Mouse (Mus musculus) liver, postnatal 0 days (tissue): ENCODE results near the gene Cybc1. TPM values are rescaled to one million over a fixed set of nuclear protein-coding genes. Genes with fewer than 3 reads are reported as not detected.

Experiments used
- ATAC-seq: fragments of 200-750 bp; cut with Nextera tagmentation; 2 replicates; pipeline ENCODE4 v1.8.0; 2017; ENCODE audit warnings: mild to moderate bottlenecking, moderate library complexity
- DNase-seq: peaks from one replicate; pipeline ENCODE4 v3.0.0-alpha.2; 2016
- H3K27ac ChIP-seq: fragments of 300-500 bp; sonication (generic); 2 replicates; pipeline ENCODE4 v1.5.1; 2014; ENCODE audit warnings: antibody characterized with exemption, moderate library complexity, mild to moderate bottlenecking, low read depth
- H3K27me3 ChIP-seq: fragments of 300-500 bp; sonication (generic); 2 replicates; pipeline ENCODE4 v1.6.1; 2014; ENCODE audit warnings: low read length, control low read depth, mixed read lengths; ENCODE audit not compliant: insufficient read depth
- H3K36me3 ChIP-seq: fragments of 300-500 bp; sonication (generic); replicated peaks from 2 replicates; pipeline ENCODE4 v1.6.1; 2014; ENCODE audit warnings: mild to moderate bottlenecking, control low read depth, low read length, moderate library complexity, mixed read lengths; ENCODE audit not compliant: insufficient read depth
- H3K4me1 ChIP-seq: fragments of 300-500 bp; sonication (generic); 2 replicates; pipeline ENCODE4 v1.6.1; 2014; ENCODE audit warnings: antibody characterized with exemption, mild to moderate bottlenecking, control low read depth; ENCODE audit not compliant: insufficient read depth
- H3K4me2 ChIP-seq: fragments of 300-500 bp; sonication (generic); 2 replicates; pipeline ENCODE4 v1.6.1; 2014; ENCODE audit warnings: low read depth, mild to moderate bottlenecking, low read length, moderate library complexity, mixed read lengths
- H3K4me3 ChIP-seq: fragments of 300-500 bp; sonication (generic); 2 replicates; pipeline ENCODE4 v1.5.1; 2014; ENCODE audit warnings: low read depth, low read length
- H3K9ac ChIP-seq: fragments of 300-500 bp; sonication (generic); replicated peaks from 2 replicates; pipeline ENCODE4 v1.6.1; 2014; ENCODE audit warnings: mild to moderate bottlenecking, moderate library complexity
- H3K9me3 ChIP-seq: fragments of 300-500 bp; sonication (generic); 2 replicates; pipeline ENCODE4 v1.6.1; 2016; ENCODE audit warnings: mild to moderate bottlenecking, control low read depth, low read length, mixed read lengths
- CTCF ChIP-seq: sonication (generic); IDR thresholded peaks from 2 replicates; pipeline ENCODE4 v1.5.1; 2016; ENCODE audit warnings: antibody characterized with exemption, low read depth
- EP300 ChIP-seq: IDR thresholded peaks from 2 replicates; pipeline ENCODE4 v1.6.1; 2016; ENCODE audit warnings: antibody characterized with exemption, low read depth, mild to moderate bottlenecking
- WGBS: fragments of 180-500 bp; shearing (Covaris S2); extraction: QIAGEN DNeasy Blood & Tissue Kit; methylation state at CpG from one replicate; pipeline ENCODE4 v1.1.7; 2014; ENCODE audit not compliant: insufficient replicate concordance; 5-methylcytosine and 5-hydroxymethylcytosine counted together
- polyA plus RNA-seq: library from polyadenylated mRNA; unstranded; fragments of >200 nt; fragmentation: Nextera tagmentation; extraction: Ambion mirVana; gene quantifications from 2 replicates; pipeline ENCODE4 v1.2.1, GENCODE M21; 2015

The Cybc1 gene
- polyA plus RNA-seq, 1 experiment from 2014 or later, result 15.0 TPM

GRCm38 (mm10) chr11:121199851-121200250 lies 29.3 kb downstream of the Cybc1 start:
- H3K9ac ChIP-seq, result no peak overlapping the region
- TF ChIP-seq EP300 (no peak), CTCF (no peak)
- H3K27ac ChIP-seq, result no peak overlapping the region
- no peaks in the 10 kb centered on the region for H3K27me3 ChIP-seq
- no peak for ATAC-seq
- no peak for DNase-seq
- no peak overlapping the region for H3K4me3 ChIP-seq
- no peaks in the 10 kb centered on the region for H3K9me3 ChIP-seq
- H3K36me3 ChIP-seq, result no peaks in the 10 kb centered on the region
- H3K4me2 ChIP-seq, result no peak overlapping the region
- WGBS, result 68% methylated on average over 4 of the region's 4 CpGs
- H3K4me1 ChIP-seq, result peaks cover 7% of the 10 kb centered on the region

DNA sequence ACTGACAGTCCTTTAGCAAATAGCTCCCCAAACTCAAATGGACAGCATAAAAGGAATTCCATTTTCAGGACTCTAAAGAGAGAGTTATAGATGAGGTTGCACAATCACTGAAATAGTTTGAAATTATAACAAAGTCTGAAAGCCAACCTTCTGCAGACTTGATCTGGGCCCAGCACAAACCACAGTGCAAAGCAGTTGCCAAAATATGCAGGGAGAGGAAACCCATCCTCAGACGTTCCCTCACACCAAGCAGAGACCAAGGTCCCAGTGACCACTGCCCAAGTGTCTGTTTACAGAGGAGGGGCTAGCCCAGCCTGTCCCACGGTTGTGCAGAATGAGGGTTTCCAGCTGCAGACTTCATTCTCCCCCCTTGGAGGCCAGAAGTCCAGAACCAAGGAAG lies 30.5 kb downstream of the Cybc1 start:
- H3K9me3 ChIP-seq, result no peaks in the 10 kb centered on the region
- no peak overlapping the region for H3K9ac ChIP-seq
- H3K27me3 ChIP-seq, result no peaks in the 10 kb centered on the region
- WGBS, result 50% methylated on average over 2 of the region's 2 CpGs
- H3K27ac ChIP-seq, result no peak overlapping the region
- no peak for DNase-seq
- TF ChIP-seq EP300, result no peak
- TF ChIP-seq CTCF, result no peak
- no peak overlapping the region for H3K4me3 ChIP-seq
- ATAC-seq, result no peak
- H3K4me1 ChIP-seq, result no peaks in the 10 kb centered on the region
- H3K36me3 ChIP-seq, result no peaks in the 10 kb centered on the region
- no peak overlapping the region for H3K4me2 ChIP-seq

GRCm38 (mm10) chr11:121193415-121193814 lies 35.7 kb downstream of the Cybc1 start:
- 89% methylated on average over 3 of the region's 3 CpGs for WGBS
- Histone ChIP-seq H3K4me3 (no peak overlapping the region), H3K36me3 (no peaks in the 10 kb centered on the region; the same call in 1 of the 2 replicates), H3K4me2 (no peak overlapping the region), H3K27me3 (no peaks in the 10 kb centered on the region), H3K9ac (no peak overlapping the region), H3K27ac (no peak overlapping the region), H3K9me3 (no peaks in the 10 kb centered on the region), H3K4me1 (no peaks in the 10 kb centered on the region)
- ATAC-seq (no peak), DNase-seq (no peak)
- TF ChIP-seq EP300 (no peak), CTCF (no peak)

DNA sequence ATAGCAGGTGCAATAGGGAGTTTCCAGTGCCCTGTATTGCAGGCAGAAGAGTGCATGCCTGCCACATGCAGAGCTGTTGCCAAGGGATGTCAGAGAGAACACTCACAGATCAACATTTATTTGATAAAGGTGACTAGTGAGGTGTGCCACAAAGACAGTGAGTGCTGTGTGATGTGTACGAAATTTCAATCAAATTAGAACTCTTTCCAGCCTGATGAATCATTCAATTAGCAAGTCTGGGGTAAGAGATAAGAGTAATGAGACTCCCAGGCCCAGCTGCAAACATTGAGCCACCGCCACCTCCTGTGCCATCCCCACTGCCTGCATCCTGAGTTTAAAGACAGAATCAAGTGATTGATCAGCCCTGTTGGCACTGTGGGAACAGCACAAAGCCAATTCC lies 36.4 kb downstream of the Cybc1 start:
- no peak overlapping the region for H3K4me2 ChIP-seq
- no peaks in the 10 kb centered on the region for H3K4me1 ChIP-seq
- no peak overlapping the region for H3K9ac ChIP-seq
- H3K9me3 ChIP-seq, result no peaks in the 10 kb centered on the region
- no peak overlapping the region for H3K27ac ChIP-seq
- DNase-seq, result no peak
- WGBS, result 49% methylated on average over 2 of the region's 2 CpGs
- TF ChIP-seq EP300 (no peak), CTCF (no peak)
- no peaks in the 10 kb centered on the region; the same call in 1 of the 2 replicates for H3K36me3 ChIP-seq
- no peak overlapping the region for H3K4me3 ChIP-seq
- no peak for ATAC-seq
- no peaks in the 10 kb centered on the region for H3K27me3 ChIP-seq

GRCm38 (mm10) chr11:121189681-121190080 lies 39.4 kb downstream of the Cybc1 start:
- no peak overlapping the region for H3K27ac ChIP-seq
- WGBS, result 76% methylated on average over 3 of the region's 3 CpGs
- no peak for TF ChIP-seq EP300
- TF ChIP-seq CTCF, result no peak
- H3K9me3 ChIP-seq, result no peaks in the 10 kb centered on the region
- no peaks in the 10 kb centered on the region; the same call in 1 of the 2 replicates for H3K36me3 ChIP-seq
- no peak for DNase-seq
- ATAC-seq, result no peak
- no peak overlapping the region for H3K4me3 ChIP-seq
- H3K4me2 ChIP-seq, result no peak overlapping the region
- H3K4me1 ChIP-seq, result no peaks in the 10 kb centered on the region
- H3K9ac ChIP-seq, result no peak overlapping the region
- H3K27me3 ChIP-seq, result no peaks in the 10 kb centered on the region

- Histone ChIP-seq H3K4me1 (no peaks in the 10 kb centered on the region; the same call in 1 of the 2 replicates), H3K4me2 (no peak overlapping the region), H3K9ac (no peak overlapping the region), H3K27ac (no peak overlapping the region), H3K27me3 (no peaks in the 10 kb centered on the region), H3K4me3 (no peak overlapping the region), H3K36me3 (no peaks in the 10 kb centered on the region), H3K9me3 (no peaks in the 10 kb centered on the region)
- 50% methylated on average over 12 of the region's 12 CpGs for WGBS
- TF ChIP-seq EP300, result no peak
- TF ChIP-seq CTCF, result peak; percentile 96
- ATAC-seq (peak; percentile 71), DNase-seq (peak; percentile 66)
These were observed 52.5 kb downstream of the Cybc1 start for GRCm38 (mm10) chr11:121176285-121177270.
